Mouse (Mus musculus): Measurements from ENCODE around the gene Fcnb. TPM values are rescaled to one million over a fixed set of nuclear protein-coding genes. Genes with fewer than 3 reads are reported as not detected.

Fcnb gene
- polyA plus RNA-seq, 1 experiment from 2014 or later: not detected

DNA sequence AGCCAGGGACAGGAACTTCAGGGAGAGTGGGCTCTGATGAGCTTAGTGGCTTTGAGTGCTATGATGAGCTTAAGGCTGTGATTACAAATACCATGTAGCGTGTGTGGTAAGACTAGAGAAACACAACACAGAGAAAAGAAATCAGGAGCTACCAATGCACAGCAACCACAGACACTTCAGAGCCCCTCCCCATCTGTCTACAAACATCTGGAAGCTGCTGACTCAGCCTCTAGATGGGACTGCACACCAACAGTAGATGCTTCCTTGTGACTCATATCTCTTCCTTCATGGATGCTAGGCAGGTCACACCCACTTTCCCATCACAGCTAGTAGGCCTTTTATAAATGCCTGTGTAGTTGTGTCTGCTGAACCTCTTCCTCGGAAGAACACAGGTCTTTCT is 17.2 kb upstream of the Fcnb start:
- Histone ChIP-seq H3K27me3 (replicated peaks; ENCODE audit: low read depth, poor library complexity, severe bottlenecking) (peaks cover 32% of the 10 kb centered on the region), H3K27ac (replicated peaks) (no peak overlapping the region), H3K4me1 (peaks cover 14% of the 10 kb centered on the region), H3K36me3 (replicated peaks) (no peaks in the 10 kb centered on the region), H3K9me3 (no peaks in the 10 kb centered on the region), H3K4me3 (no peak overlapping the region)
- WGBS: 94% methylated on average over 2 of the region's 2 CpGs
- DNase-seq (ENCODE audit: low spot score): no peak

DNA sequence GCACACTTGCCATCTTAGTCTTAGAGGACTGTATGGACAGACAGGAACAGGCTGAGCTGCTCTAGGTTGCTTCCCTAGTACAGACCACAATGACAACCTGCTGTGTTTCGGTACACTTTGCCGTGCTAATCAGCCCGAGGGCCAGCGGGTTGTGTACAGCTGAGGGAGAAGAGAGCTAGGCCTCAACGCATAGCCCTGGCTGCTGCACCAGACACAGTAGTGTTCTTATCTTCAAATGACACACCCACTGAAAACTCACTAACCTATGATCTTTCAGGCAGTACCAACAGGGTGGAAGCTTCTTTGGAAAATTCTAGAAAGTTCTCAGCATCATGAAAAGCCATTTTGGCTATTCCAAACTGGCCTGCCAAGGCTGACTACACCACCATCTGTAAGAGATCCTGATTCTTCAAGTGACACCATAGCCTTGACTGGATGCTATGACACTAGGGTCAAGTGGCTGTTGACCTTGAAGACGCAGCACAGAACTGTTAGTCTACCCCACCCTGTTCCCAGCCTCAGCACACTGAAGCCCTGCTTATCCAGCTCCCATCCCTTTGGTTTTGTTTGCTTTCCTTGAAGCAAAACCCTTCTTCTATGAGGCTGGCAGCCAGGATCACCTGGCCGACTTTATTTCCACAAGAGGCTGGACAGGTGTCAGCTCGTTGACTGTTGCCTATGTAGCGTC is 16.3 kb upstream of the Fcnb start:
- Histone ChIP-seq H3K36me3 (replicated peaks) (no peaks in the 10 kb centered on the region), H3K4me3 (no peak overlapping the region), H3K4me1 (peaks cover 14% of the 10 kb centered on the region), H3K27me3 (replicated peaks; ENCODE audit: low read depth, poor library complexity, severe bottlenecking) (peaks cover 32% of the 10 kb centered on the region), H3K27ac (replicated peaks) (no peak overlapping the region), H3K9me3 (no peaks in the 10 kb centered on the region)
- no peak for DNase-seq (ENCODE audit: low spot score)
- WGBS: 78% methylated on average over 9 of the region's 9 CpGs

DNA sequence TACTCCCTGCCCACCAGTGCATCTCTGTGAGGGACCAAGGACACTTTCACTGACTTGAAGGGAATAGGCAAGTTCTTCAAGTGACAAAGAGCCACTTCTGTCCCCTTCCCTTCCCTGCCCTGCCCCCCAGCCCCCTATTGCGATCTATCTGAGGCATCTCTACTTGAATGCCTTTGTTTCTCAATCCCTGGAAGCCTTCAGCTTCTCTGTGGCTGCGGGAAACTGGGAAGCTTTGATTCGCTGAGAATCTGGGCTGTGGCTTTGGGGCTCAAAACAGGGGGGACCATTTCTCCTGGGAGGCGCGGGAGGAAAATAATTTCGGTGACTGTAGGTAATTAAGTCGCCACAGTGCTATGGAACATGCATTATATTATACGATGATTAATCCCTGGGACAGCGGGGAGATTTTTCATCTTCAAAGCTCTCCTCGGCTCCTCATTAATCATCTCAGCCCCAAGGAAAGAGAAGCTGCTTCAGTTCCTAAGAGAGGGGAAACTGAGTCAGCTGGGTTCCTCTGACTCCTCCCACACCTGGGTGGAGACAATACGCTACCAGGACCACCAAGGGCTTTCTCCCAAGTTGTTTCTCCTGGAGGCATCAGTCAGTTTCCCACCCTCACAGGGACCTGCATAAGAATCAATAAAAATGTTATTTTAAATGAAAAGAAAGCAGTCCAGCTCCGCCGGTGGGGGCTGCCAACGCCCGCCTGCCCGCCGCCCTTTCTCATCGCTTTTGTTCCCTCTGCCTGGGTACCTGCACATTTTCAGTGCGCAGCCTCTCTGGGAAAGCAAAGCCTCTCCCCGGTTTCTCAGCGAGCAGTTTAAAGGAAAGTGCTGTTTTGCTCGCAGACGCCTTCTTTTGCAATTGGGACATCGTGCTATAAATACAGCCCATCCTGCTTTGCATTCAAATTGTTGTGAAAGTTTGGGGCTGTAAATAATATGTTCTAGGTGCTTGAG is 14.1 kb upstream of the Fcnb start:
- 4% methylated on average over 24 of the region's 24 CpGs for WGBS
- peaks cover 14% of the 10 kb centered on the region for H3K4me1 ChIP-seq

DNA sequence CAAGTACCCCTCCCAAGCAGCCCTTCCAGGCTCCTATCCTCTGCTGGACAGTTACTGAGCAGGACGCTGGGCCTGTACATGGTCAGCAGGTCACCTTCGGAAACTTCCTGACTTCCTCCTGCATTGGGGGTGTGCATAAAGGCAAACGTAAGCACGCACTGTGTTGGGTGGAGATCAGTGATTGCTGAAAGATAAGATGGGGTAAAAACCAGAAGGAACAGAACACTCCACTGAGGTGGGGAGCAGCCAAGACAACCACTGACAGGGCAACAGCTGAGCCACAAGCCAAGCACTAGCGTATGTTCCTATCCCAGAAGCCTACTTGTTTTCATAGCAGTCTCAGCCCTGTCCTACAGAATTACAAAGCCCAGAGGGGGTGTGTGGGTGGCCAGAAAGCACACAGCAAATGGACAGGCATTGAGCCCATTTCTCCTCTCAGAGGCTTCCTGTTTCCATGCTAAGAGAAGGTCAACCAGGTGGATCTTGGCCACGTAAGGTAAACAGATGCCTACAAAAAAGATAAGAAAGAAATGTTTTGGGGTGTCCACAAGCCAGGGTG is 12.1 kb upstream of the Fcnb start:
- Histone ChIP-seq H3K27ac (replicated peaks) (no peak overlapping the region), H3K4me3 (no peak overlapping the region), H3K9me3 (no peaks in the 10 kb centered on the region), H3K27me3 (replicated peaks; ENCODE audit: low read depth, poor library complexity, severe bottlenecking) (peaks cover 32% of the 10 kb centered on the region), H3K36me3 (replicated peaks) (no peaks in the 10 kb centered on the region), H3K4me1 (peaks cover 14% of the 10 kb centered on the region)
- WGBS: 88% methylated on average over 6 of the region's 6 CpGs
- DNase-seq (ENCODE audit: low spot score): no peak

More for the DNA sequence above, 14.1 kb upstream of the Fcnb start:
- Histone ChIP-seq H3K4me3 (peak overlapping the region; percentile 46), H3K27ac (replicated peaks) (peak overlapping the region; percentile 54), H3K36me3 (replicated peaks) (no peaks in the 10 kb centered on the region), H3K9me3 (no peaks in the 10 kb centered on the region), H3K27me3 (replicated peaks; ENCODE audit: low read depth, poor library complexity, severe bottlenecking) (peaks cover 32% of the 10 kb centered on the region)
- DNase-seq (ENCODE audit: low spot score): peak; percentile 27

DNA sequence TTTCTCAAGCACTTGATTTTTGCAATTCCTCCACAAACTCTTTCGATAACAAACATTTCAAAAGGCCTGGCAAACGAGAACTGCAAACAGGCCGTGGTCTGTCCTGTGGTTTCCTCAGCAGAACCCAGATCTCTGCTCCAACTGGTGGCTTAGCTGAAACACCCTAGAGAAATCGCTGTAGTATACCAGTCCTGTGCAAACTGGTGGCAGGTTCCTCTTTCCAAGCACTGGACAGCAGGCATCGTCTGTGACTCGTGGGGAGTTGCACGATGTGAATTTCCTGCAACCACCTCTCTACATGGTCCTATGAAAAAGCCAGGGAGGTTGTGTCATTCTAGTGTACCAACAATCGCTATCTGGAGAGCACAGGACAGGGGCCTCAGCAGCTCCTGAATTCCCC is 7.4 kb upstream of the Fcnb start:
- H3K9me3 ChIP-seq: no peaks in the 10 kb centered on the region
- peaks cover 20% of the 10 kb centered on the region for H3K4me1 ChIP-seq
- no peak for DNase-seq (ENCODE audit: low spot score)
- peaks cover 2% of the 10 kb centered on the region; the same call in 1 of the 2 replicates for H3K27me3 ChIP-seq (replicated peaks; ENCODE audit: low read depth, poor library complexity, severe bottlenecking)
- H3K36me3 ChIP-seq (replicated peaks): no peaks in the 10 kb centered on the region
- no peak overlapping the region for H3K4me3 ChIP-seq
- WGBS: 90% methylated on average over 8 of the region's 8 CpGs
- H3K27ac ChIP-seq (replicated peaks): no peak overlapping the region

DNA sequence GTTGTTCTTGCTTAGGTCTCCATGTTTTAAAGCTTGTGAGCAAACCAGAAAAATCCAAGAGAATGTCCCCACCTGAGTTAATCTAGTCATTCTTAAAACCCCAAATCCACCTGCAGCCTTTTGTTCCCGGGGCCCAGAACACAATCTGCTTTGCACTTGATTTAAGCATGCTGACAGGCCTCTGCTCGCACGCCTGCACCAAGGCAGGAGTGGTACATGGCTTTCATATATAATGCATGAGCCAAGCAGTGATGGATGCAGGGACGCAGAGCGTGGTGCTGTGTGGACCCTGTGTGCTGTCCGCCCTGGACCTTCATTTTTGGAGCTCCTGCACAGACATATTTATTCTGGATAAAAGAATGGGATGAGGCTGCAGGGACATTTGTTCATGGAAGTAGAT is 6.4 kb upstream of the Fcnb start:
- WGBS: 87% methylated on average over 6 of the region's 6 CpGs
- Histone ChIP-seq H3K9me3 (no peaks in the 10 kb centered on the region), H3K27me3 (replicated peaks; ENCODE audit: low read depth, poor library complexity, severe bottlenecking) (peaks cover 2% of the 10 kb centered on the region; the same call in 1 of the 2 replicates), H3K36me3 (replicated peaks) (no peaks in the 10 kb centered on the region), H3K27ac (replicated peaks) (no peak overlapping the region), H3K4me3 (no peak overlapping the region), H3K4me1 (peaks cover 20% of the 10 kb centered on the region)
- no peak for DNase-seq (ENCODE audit: low spot score)

DNA sequence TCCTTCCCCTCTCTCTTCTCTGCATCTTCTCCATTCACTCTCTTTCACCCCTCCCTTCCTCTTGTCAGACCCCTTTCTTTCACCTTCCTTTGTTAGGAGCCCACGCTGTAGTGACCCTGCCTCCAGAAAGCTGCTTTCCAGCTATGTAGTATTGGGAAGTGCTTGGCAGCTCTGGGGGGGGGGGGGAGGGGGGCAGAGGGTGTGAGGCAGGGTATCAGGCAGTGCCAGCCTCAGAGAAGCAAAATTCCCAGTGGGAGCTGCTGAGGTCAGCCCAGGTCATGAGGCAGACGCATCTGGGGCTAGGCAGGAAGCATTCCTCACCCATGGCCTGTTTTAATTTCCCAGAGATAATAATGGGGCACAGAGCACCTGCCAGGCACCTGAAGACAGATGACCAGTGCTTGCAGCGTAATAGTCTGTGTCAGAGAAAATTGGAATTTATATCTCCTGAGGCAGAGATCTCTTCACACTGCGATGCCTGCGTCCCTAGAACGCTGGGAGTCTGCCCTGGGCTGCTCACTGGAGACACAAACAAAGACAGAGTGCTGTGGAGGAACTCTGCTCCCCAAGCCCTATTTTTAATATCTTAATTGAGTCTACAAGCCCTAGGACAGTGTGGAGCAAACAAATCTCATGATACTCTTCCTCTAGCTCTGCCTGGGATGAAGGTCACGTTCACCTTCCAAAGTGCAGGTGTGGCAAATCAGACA is 5.8 kb upstream of the Fcnb start:
- H3K27ac ChIP-seq (replicated peaks): peak overlapping the region; percentile 59; the same call in 1 of the 2 replicates
- peaks cover 20% of the 10 kb centered on the region for H3K4me1 ChIP-seq
- H3K36me3 ChIP-seq (replicated peaks): no peaks in the 10 kb centered on the region
- DNase-seq (ENCODE audit: low spot score): no peak
- WGBS: 55% methylated on average over 7 of the region's 7 CpGs
- no peak overlapping the region for H3K4me3 ChIP-seq
- H3K27me3 ChIP-seq (replicated peaks; ENCODE audit: low read depth, poor library complexity, severe bottlenecking): peaks cover 2% of the 10 kb centered on the region; the same call in 1 of the 2 replicates
- no peaks in the 10 kb centered on the region for H3K9me3 ChIP-seq

DNA sequence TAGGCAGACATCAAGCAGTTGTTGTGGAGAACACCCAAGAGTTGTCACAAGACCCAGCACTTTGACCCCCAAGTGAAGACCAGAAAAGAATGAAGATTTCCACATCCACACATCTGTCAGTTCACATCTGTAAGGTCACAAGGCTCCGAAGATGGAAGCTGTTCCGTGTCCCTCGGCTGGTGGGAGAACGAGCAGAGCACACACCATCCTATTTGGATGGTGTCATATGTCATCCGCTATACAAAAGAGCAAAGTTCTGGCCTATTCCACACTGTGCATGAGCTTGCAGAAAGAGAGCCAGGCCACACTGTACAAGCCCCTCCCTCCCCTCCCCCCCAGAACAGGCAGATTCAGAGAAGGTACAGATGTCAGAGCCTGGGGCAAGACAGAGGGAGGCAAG is 4.4 kb upstream of the Fcnb start:
- H3K4me3 ChIP-seq: no peak overlapping the region
- peaks cover 2% of the 10 kb centered on the region; the same call in 1 of the 2 replicates for H3K27me3 ChIP-seq (replicated peaks; ENCODE audit: low read depth, poor library complexity, severe bottlenecking)
- peak; percentile 35 for DNase-seq (ENCODE audit: low spot score)
- 0 out of 2 replicates have a peak overlapping the region, but pooled peaks have one; percentile 24 for H3K27ac ChIP-seq (replicated peaks)
- peaks cover 20% of the 10 kb centered on the region for H3K4me1 ChIP-seq
- no peaks in the 10 kb centered on the region for H3K9me3 ChIP-seq
- no peaks in the 10 kb centered on the region for H3K36me3 ChIP-seq (replicated peaks)
- 48% methylated on average over 5 of the region's 5 CpGs for WGBS

DNA sequence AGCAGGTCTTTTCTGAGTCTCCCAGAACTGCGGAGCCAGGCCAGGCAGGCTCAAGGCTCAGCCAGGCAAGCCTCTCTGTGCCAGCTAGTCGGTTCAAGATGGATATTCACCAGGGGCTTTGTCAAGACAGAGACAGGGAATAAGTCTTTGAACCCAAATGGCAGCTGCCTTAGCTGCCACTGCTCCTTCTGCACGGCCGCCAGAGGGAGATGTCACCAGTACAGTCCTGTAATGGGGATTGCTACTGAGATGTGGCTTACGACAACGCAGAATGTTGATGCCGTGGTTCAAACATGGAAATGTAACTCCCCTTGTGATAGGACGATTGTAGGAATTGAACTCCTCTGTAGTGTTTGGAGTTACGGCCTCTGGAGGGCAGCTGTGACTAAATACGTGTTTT is 1.4 kb upstream of the Fcnb start:
- DNase-seq (ENCODE audit: low spot score): no peak
- Histone ChIP-seq H3K4me3 (no peak overlapping the region), H3K9me3 (no peaks in the 10 kb centered on the region), H3K27me3 (replicated peaks; ENCODE audit: low read depth, poor library complexity, severe bottlenecking) (0 out of 2 replicates have a peak, but pooled peaks cover 2% of the 10 kb centered on the region), H3K27ac (replicated peaks) (no peak overlapping the region), H3K36me3 (replicated peaks) (no peaks in the 10 kb centered on the region), H3K4me1 (peaks cover 20% of the 10 kb centered on the region)
- WGBS: 79% methylated on average over 10 of the region's 10 CpGs

DNA sequence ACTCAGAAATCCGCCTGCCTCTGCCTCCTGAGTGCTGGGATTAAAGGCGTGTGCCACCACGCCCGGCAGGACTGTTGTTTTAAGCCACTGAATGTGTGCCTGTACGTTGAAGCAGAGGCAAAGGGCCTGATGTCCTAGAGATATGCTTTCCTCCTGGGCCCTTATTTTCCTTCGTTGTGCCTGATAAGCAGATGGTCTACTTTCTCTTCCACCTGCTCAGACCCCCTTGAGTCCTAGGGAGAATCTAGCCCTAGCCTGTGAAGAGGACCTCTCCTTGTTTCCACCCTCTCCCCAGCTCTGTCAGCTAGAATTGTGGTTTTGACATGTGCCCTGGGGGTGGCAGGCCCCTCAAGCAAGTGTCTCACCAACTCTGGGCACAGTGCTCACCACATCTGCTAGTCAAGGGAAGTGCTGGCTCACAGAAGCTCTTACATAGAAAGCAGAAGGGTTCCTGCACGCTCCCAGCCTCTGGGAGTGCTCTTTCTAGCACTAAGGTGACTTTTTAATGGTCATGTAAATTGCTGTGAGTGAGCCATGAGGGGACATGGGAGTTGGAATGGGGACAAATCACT is 9.0 kb downstream of the Fcnb start:
- DNase-seq (ENCODE audit: low spot score): no peak
- WGBS: 82% methylated on average over 7 of the region's 7 CpGs
- Histone ChIP-seq H3K27ac (replicated peaks) (no peak overlapping the region), H3K4me1 (no peaks in the 10 kb centered on the region), H3K4me3 (no peak overlapping the region), H3K9me3 (peaks cover 5% of the 10 kb centered on the region; the same call in 1 of the 2 replicates), H3K36me3 (replicated peaks) (no peaks in the 10 kb centered on the region), H3K27me3 (replicated peaks; ENCODE audit: low read depth, poor library complexity, severe bottlenecking) (no peaks in the 10 kb centered on the region)

DNA sequence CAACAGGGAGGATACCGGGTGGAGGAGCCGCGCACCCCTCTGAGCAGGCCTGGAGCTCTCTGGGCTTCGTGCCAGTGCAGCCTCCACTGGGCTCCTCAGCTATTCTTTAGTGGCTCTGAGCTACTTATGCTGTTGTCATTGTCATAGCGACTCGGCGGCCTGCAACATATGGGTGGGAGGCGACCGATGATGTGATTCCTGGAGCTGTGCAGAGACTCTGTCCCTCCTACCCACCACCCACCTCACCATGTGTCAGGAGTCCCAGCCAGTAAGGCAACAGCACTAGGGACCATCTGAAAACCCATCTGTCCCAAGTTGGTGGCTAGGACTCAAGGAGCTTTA is 16.2 kb downstream of the Fcnb start:
- Histone ChIP-seq H3K4me3 (no peak overlapping the region), H3K27me3 (replicated peaks; ENCODE audit: low read depth, poor library complexity, severe bottlenecking) (no peaks in the 10 kb centered on the region), H3K36me3 (replicated peaks) (no peaks in the 10 kb centered on the region), H3K27ac (replicated peaks) (no peak overlapping the region), H3K9me3 (no peaks in the 10 kb centered on the region), H3K4me1 (0 out of 2 replicates have a peak, but pooled peaks cover under 1% of the 10 kb centered on the region)
- 95% methylated on average over 9 of the region's 9 CpGs for WGBS
- DNase-seq (ENCODE audit: low spot score): no peak

Data from embryonic facial prominence, embryonic 10.5 days (tissue).